Comparison of ENCODE assay signal across 18 mouse cellular contexts in genomic region chr6:53069976-53070575, GRCm38 (mm10). TPM values are rescaled to one million over a fixed set of nuclear protein-coding genes. Genes with fewer than 3 reads are reported as not detected.
DNase-seq lines count a peak whose midpoint lies in the region; ATAC-seq lines count a peak whose summit lies in the region.
"Had no signal": no experiment of that assay in that cellular context is flagged by ENCODE, and none has a peak within 500 bp of the region (broad histone marks: within the 10 kb centered on the region; RNA-seq: fewer than 3 reads in every experiment).

No protein-coding gene starts in this region.

- peak overlapping the region; percentile 89 for H3K4me2 ChIP-seq in heart, embryonic 13.5 days
- no peak overlapping the region for H3K4me2 ChIP-seq in hindbrain, embryonic 13.5 days
- H3K4me2 ChIP-seq: neural tube, embryonic 12.5 days had no signal

- DNase-seq in heart, postnatal 36 days, result no peak
- DNase-seq in cerebellum, adult 18-20 months, result peak; percentile 17 to 28
- peak; percentile 51 to 52 for DNase-seq in cerebellum, postnatal 25 days
- DNase-seq in testis, postnatal 10 days (ENCODE audit: low spot score), result peak; percentile 49
- no peak for DNase-seq in gastrocnemius, postnatal 10 days
- DNase-seq: adrenal gland, postnatal 36 days; kidney, adult 8-10 months; lung, adult 18-20 months had no signal

- ATAC-seq in heart, embryonic 13.5 days (ENCODE audit: extremely low read depth, insufficient number of reproducible peaks, low FRiP score, low TSS enrichment), result no peak
- ATAC-seq in hindbrain, embryonic 13.5 days (ENCODE audit: low FRiP score), result no peak
- ATAC-seq: CD4-positive, CD25-positive, alpha-beta regulatory T cell, adult 4 months; midbrain, embryonic 15.5 days had no signal

- no peaks in the 10 kb centered on the region for H3K36me3 ChIP-seq in heart, embryonic 13.5 days
- H3K36me3 ChIP-seq in hindbrain, embryonic 13.5 days, result no peaks in the 10 kb centered on the region
- H3K36me3 ChIP-seq: midbrain, embryonic 15.5 days; neural tube, embryonic 12.5 days had no signal

- no peak overlapping the region for H3K9ac ChIP-seq in heart, embryonic 13.5 days
- no peak overlapping the region for H3K9ac ChIP-seq in hindbrain, embryonic 13.5 days
- H3K9ac ChIP-seq: midbrain, embryonic 15.5 days; neural tube, embryonic 12.5 days had no signal

- H3K9me3 ChIP-seq in heart, embryonic 13.5 days, result no peaks in the 10 kb centered on the region
- H3K9me3 ChIP-seq in hindbrain, embryonic 13.5 days, result no peaks in the 10 kb centered on the region
- H3K9me3 ChIP-seq: midbrain, embryonic 15.5 days; neural tube, embryonic 12.5 days had no signal

- intact Hi-C loops in heart, postnatal 36 days (cut with DNase I), result no loop called here

- H3K27ac ChIP-seq in heart, embryonic 13.5 days (replicated peaks), result peak overlapping the region; percentile 75
- H3K27ac ChIP-seq in hindbrain, embryonic 13.5 days, result no peak overlapping the region
- H3K27ac ChIP-seq: left cerebral cortex, adult 2 months; macrophage; midbrain, embryonic 15.5 days; neural tube, embryonic 12.5 days; stomach, postnatal 0 days had no signal

- WGBS in heart, embryonic 13.5 days, result 11% methylated on average over 5 of the region's 5 CpGs
- 33% methylated on average over 5 of the region's 5 CpGs for WGBS in hindbrain, embryonic 13.5 days

- no peaks in the 10 kb centered on the region; the same call in 1 of the 2 replicates for H3K27me3 ChIP-seq in heart, embryonic 13.5 days (replicated peaks)
- H3K27me3 ChIP-seq in hindbrain, embryonic 13.5 days, result peaks cover 25% of the 10 kb centered on the region
- H3K27me3 ChIP-seq: midbrain, embryonic 15.5 days had no signal

- H3K4me1 ChIP-seq in heart, embryonic 13.5 days, result peaks cover 42% of the 10 kb centered on the region
- H3K4me1 ChIP-seq in hindbrain, embryonic 13.5 days (replicated peaks), result peaks cover 17% of the 10 kb centered on the region
- H3K4me1 ChIP-seq: neural tube, embryonic 12.5 days had no signal

- H3K4me3 ChIP-seq in heart, embryonic 13.5 days, result 0 out of 2 replicates have a peak overlapping the region, but pooled peaks have one; percentile 6
- H3K4me3 ChIP-seq in hindbrain, embryonic 13.5 days, result no peak overlapping the region
- H3K4me3 ChIP-seq: left cerebral cortex, adult 2 months; neural tube, embryonic 12.5 days had no signal

RNA-seq across cellular contexts. Expression of gene Jazf1, which starts 1.6 kb away (rescaled TPM):
- 11.5 and 12.9 TPM in 2 replicates for polyA plus RNA-seq in heart, embryonic 13.5 days (2015; fragmentation: Nextera tagmentation; extraction: Ambion mirVana)
- 1 to 10 TPM; 2.4 to 3.5 TPM for total RNA-seq in heart, postnatal 36 days (2021)
- polyA plus RNA-seq in hindbrain, embryonic 13.5 days (2015; fragmentation: Nextera tagmentation; extraction: Ambion mirVana), result 29.2 and 30.4 TPM in 2 replicates
- total RNA-seq in gastrocnemius, postnatal 10 days (2021), result 1 to 10 TPM; 3.8 to 4.0 TPM
- total RNA-seq: common myeloid progenitor, adult 5-6 weeks; granulocyte monocyte progenitor cell, adult 5-6 weeks had no signal

Comparison
In these comparisons a context has a peak if more than half of its experiments do, and no peak if none do; other contexts are left out.
1. DNase-seq: peak in cerebellum, adult 18-20 months (2 of 2), cerebellum, postnatal 25 days (2 of 2) and testis, postnatal 10 days (single experiment); none in heart, postnatal 36 days (0 of 2) and gastrocnemius, postnatal 10 days (single experiment).